Mouse (Mus musculus): Measurements from ENCODE around the gene Mmp25. TPM values are rescaled to one million over a fixed set of nuclear protein-coding genes. Genes with fewer than 3 reads are reported as not detected.

Mmp25 gene
- polyA plus RNA-seq, 1 experiment from 2014 or later, result 0.17 TPM

- 4% methylated on average over 27 of the region's 27 CpGs for WGBS
- Histone ChIP-seq H3K9ac (replicated peaks; ENCODE audit: low read length) (no peak within 1 kb of the TSS), H3K4me3 (ENCODE audit: low read depth, low read length) (peak within 1 kb of the TSS; percentile 14; the same call in 1 of the 2 replicates), H3K4me2 (ENCODE audit: low read depth, low read length) (peak within 1 kb of the TSS; percentile 21), H3K36me3 (replicated peaks; ENCODE audit: control insufficient read depth, insufficient read depth, low read depth, low read length) (no peaks in the 10 kb centered on the region), H3K27ac (replicated peaks; ENCODE audit: low read depth, low read length) (no peak within 1 kb of the TSS), H3K27me3 (ENCODE audit: control insufficient read depth, insufficient read depth, low read length) (peaks cover 20% of the 10 kb centered on the region), H3K4me1 (ENCODE audit: control insufficient read depth, insufficient read depth, low read length) (no peaks in the 10 kb centered on the region), H3K9me3 (replicated peaks; ENCODE audit: control insufficient read depth, low read length) (no peaks in the 10 kb centered on the region)
- DNase-seq (ENCODE audit: low spot score), result peak; percentile 27
- no peak; the same call in 1 of the 2 replicates for ATAC-seq (replicated peaks; ENCODE audit: insufficient number of reproducible peaks, low FRiP score, low TSS enrichment, low read depth)
Measured at GRCm38 (mm10) chr17:23660117-23660875, 15.2 kb upstream of the Mmp25 start, which contains the start of gene Bicdl2. Bicdl2 (plus strand) TSS chr17:23660506.

DNA sequence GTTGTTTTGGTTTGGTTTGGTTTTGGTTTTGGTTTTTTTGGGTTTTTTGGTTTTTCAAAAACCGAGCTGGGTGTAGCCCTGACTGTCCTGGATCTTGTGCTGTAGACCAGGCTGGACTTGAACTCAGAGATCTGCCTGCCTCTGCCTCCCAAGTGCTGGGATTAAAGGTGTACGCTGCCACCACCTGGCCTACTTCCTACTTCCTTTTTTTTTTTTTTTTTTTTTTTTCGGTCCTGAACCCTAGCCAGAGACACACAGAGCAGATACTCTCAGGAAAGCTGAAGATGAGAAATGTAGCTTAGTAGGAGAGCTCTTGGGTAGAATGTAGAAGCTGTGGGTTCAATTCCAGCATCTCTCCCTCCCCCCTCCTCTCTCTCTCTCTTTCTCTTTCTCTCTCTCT lies 13.4 kb upstream of the Mmp25 start:
- no peak overlapping the region for H3K27ac ChIP-seq (replicated peaks; ENCODE audit: low read depth, low read length)
- no peaks in the 10 kb centered on the region for H3K9me3 ChIP-seq (replicated peaks; ENCODE audit: control insufficient read depth, low read length)
- DNase-seq (ENCODE audit: low spot score), result no peak
- no peak overlapping the region for H3K4me3 ChIP-seq (ENCODE audit: low read depth, low read length)
- peaks cover 20% of the 10 kb centered on the region for H3K27me3 ChIP-seq (ENCODE audit: control insufficient read depth, insufficient read depth, low read length)
- 78% methylated on average over 3 of the region's 3 CpGs for WGBS
- no peak overlapping the region for H3K9ac ChIP-seq (replicated peaks; ENCODE audit: low read length)
- no peaks in the 10 kb centered on the region for H3K36me3 ChIP-seq (replicated peaks; ENCODE audit: control insufficient read depth, insufficient read depth, low read depth, low read length)
- no peaks in the 10 kb centered on the region for H3K4me1 ChIP-seq (ENCODE audit: control insufficient read depth, insufficient read depth, low read length)
- ATAC-seq (replicated peaks; ENCODE audit: insufficient number of reproducible peaks, low FRiP score, low TSS enrichment, low read depth), result no peak
- H3K4me2 ChIP-seq (ENCODE audit: low read depth, low read length), result no peak overlapping the region

- H3K27ac ChIP-seq (replicated peaks; ENCODE audit: low read depth, low read length), result no peak overlapping the region
- DNase-seq (ENCODE audit: low spot score) (no peak), ATAC-seq (replicated peaks; ENCODE audit: insufficient number of reproducible peaks, low FRiP score, low TSS enrichment, low read depth) (no peak)
- WGBS, result 61% methylated on average over 2 of the region's 2 CpGs
- no peak overlapping the region for H3K4me2 ChIP-seq (ENCODE audit: low read depth, low read length)
- H3K9me3 ChIP-seq (replicated peaks; ENCODE audit: control insufficient read depth, low read length), result no peaks in the 10 kb centered on the region
- no peak overlapping the region for H3K4me3 ChIP-seq (ENCODE audit: low read depth, low read length)
- no peaks in the 10 kb centered on the region for H3K36me3 ChIP-seq (replicated peaks; ENCODE audit: control insufficient read depth, insufficient read depth, low read depth, low read length)
- H3K9ac ChIP-seq (replicated peaks; ENCODE audit: low read length), result no peak overlapping the region
- no peaks in the 10 kb centered on the region for H3K4me1 ChIP-seq (ENCODE audit: control insufficient read depth, insufficient read depth, low read length)
- no peaks in the 10 kb centered on the region; the same call in 1 of the 2 replicates for H3K27me3 ChIP-seq (ENCODE audit: control insufficient read depth, insufficient read depth, low read length)
Measured at GRCm38 (mm10) chr17:23654410-23654809, 9.3 kb upstream of the Mmp25 start.

DNA sequence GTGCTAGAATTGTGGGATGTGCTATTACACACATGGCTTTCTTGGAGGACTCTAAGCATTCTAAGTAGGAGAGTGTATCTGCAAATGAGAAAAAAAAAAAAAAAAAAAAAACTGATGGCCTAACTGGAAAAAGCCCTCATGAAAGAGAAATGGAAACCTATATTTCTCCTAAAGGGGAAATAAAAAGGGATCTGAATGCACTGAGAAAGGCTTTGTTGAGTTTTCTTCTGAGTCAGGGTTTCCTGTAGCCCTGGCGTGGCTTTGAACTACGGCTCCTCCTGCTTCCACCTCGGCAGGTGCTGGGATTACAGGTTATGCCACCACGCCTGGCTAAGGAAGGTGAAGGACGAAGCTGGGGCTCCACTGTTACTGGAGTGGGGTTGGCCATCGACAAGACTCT lies 8.9 kb upstream of the Mmp25 start:
- H3K4me1 ChIP-seq (ENCODE audit: control insufficient read depth, insufficient read depth, low read length), result no peaks in the 10 kb centered on the region
- no peaks in the 10 kb centered on the region for H3K36me3 ChIP-seq (replicated peaks; ENCODE audit: control insufficient read depth, insufficient read depth, low read depth, low read length)
- H3K9ac ChIP-seq (replicated peaks; ENCODE audit: low read length), result no peak overlapping the region
- H3K27me3 ChIP-seq (ENCODE audit: control insufficient read depth, insufficient read depth, low read length), result no peaks in the 10 kb centered on the region; the same call in 1 of the 2 replicates
- ATAC-seq (replicated peaks; ENCODE audit: insufficient number of reproducible peaks, low FRiP score, low TSS enrichment, low read depth) (no peak), DNase-seq (ENCODE audit: low spot score) (no peak)
- no peaks in the 10 kb centered on the region for H3K9me3 ChIP-seq (replicated peaks; ENCODE audit: control insufficient read depth, low read length)
- H3K4me2 ChIP-seq (ENCODE audit: low read depth, low read length), result no peak overlapping the region
- H3K27ac ChIP-seq (replicated peaks; ENCODE audit: low read depth, low read length), result no peak overlapping the region
- 61% methylated on average over 6 of the region's 6 CpGs for WGBS
- no peak overlapping the region for H3K4me3 ChIP-seq (ENCODE audit: low read depth, low read length)

- H3K9ac ChIP-seq (replicated peaks; ENCODE audit: low read length), result no peak overlapping the region
- no peaks in the 10 kb centered on the region for H3K9me3 ChIP-seq (replicated peaks; ENCODE audit: control insufficient read depth, low read length)
- no peak for ATAC-seq (replicated peaks; ENCODE audit: insufficient number of reproducible peaks, low FRiP score, low TSS enrichment, low read depth)
- H3K4me3 ChIP-seq (ENCODE audit: low read depth, low read length), result no peak overlapping the region
- WGBS, result 71% methylated on average over 1 of the region's 2 CpGs
- H3K4me2 ChIP-seq (ENCODE audit: low read depth, low read length), result no peak overlapping the region
- no peak for DNase-seq (ENCODE audit: low spot score)
- H3K27me3 ChIP-seq (ENCODE audit: control insufficient read depth, insufficient read depth, low read length), result no peaks in the 10 kb centered on the region; the same call in 1 of the 2 replicates
- H3K27ac ChIP-seq (replicated peaks; ENCODE audit: low read depth, low read length), result no peak overlapping the region
- H3K4me1 ChIP-seq (ENCODE audit: control insufficient read depth, insufficient read depth, low read length), result no peaks in the 10 kb centered on the region
- H3K36me3 ChIP-seq (replicated peaks; ENCODE audit: control insufficient read depth, insufficient read depth, low read depth, low read length), result no peaks in the 10 kb centered on the region
Measured at GRCm38 (mm10) chr17:23653324-23653723, 8.2 kb upstream of the Mmp25 start.

- Histone ChIP-seq H3K4me2 (ENCODE audit: low read depth, low read length) (no peak overlapping the region), H3K36me3 (replicated peaks; ENCODE audit: control insufficient read depth, insufficient read depth, low read depth, low read length) (no peaks in the 10 kb centered on the region), H3K27me3 (ENCODE audit: control insufficient read depth, insufficient read depth, low read length) (no peaks in the 10 kb centered on the region), H3K9ac (replicated peaks; ENCODE audit: low read length) (no peak overlapping the region), H3K4me3 (ENCODE audit: low read depth, low read length) (no peak overlapping the region), H3K27ac (replicated peaks; ENCODE audit: low read depth, low read length) (no peak overlapping the region), H3K4me1 (ENCODE audit: control insufficient read depth, insufficient read depth, low read length) (no peaks in the 10 kb centered on the region), H3K9me3 (replicated peaks; ENCODE audit: control insufficient read depth, low read length) (no peaks in the 10 kb centered on the region)
- ATAC-seq (replicated peaks; ENCODE audit: insufficient number of reproducible peaks, low FRiP score, low TSS enrichment, low read depth), result no peak
- DNase-seq (ENCODE audit: low spot score), result no peak
- WGBS, result 85% methylated on average over 6 of the region's 6 CpGs
Measured at GRCm38 (mm10) chr17:23651363-23651762, 6.3 kb upstream of the Mmp25 start.

- Histone ChIP-seq H3K27ac (replicated peaks; ENCODE audit: low read depth, low read length) (no peak overlapping the region), H3K36me3 (replicated peaks; ENCODE audit: control insufficient read depth, insufficient read depth, low read depth, low read length) (no peaks in the 10 kb centered on the region), H3K4me3 (ENCODE audit: low read depth, low read length) (no peak overlapping the region), H3K27me3 (ENCODE audit: control insufficient read depth, insufficient read depth, low read length) (peaks cover 16% of the 10 kb centered on the region), H3K9ac (replicated peaks; ENCODE audit: low read length) (no peak overlapping the region), H3K4me1 (ENCODE audit: control insufficient read depth, insufficient read depth, low read length) (no peaks in the 10 kb centered on the region; the same call in 1 of the 2 replicates), H3K4me2 (ENCODE audit: low read depth, low read length) (no peak overlapping the region), H3K9me3 (replicated peaks; ENCODE audit: control insufficient read depth, low read length) (no peaks in the 10 kb centered on the region)
- ATAC-seq (replicated peaks; ENCODE audit: insufficient number of reproducible peaks, low FRiP score, low TSS enrichment, low read depth) (no peak), DNase-seq (ENCODE audit: low spot score) (no peak)
- WGBS, result 31% methylated on average over 10 of the region's 10 CpGs
Measured at GRCm38 (mm10) chr17:23645894-23646293, 817 bp upstream of the Mmp25 start.

- ATAC-seq (replicated peaks; ENCODE audit: insufficient number of reproducible peaks, low FRiP score, low TSS enrichment, low read depth), result no peak
Measured at GRCm38 (mm10) chr17:23631241-23631640, 13.8 kb downstream of the Mmp25 start.

More at GRCm38 (mm10) chr17:23631241-23631640, 13.8 kb downstream of the Mmp25 start:
- no peak overlapping the region for H3K4me2 ChIP-seq (ENCODE audit: low read depth, low read length)
- H3K27ac ChIP-seq (replicated peaks; ENCODE audit: low read depth, low read length), result no peak overlapping the region
- H3K9me3 ChIP-seq (replicated peaks; ENCODE audit: control insufficient read depth, low read length), result no peaks in the 10 kb centered on the region
- DNase-seq (ENCODE audit: low spot score), result no peak
- no peaks in the 10 kb centered on the region for H3K27me3 ChIP-seq (ENCODE audit: control insufficient read depth, insufficient read depth, low read length)
- H3K9ac ChIP-seq (replicated peaks; ENCODE audit: low read length), result no peak overlapping the region
- WGBS, result 83% methylated on average over 8 of the region's 8 CpGs
- no peaks in the 10 kb centered on the region for H3K4me1 ChIP-seq (ENCODE audit: control insufficient read depth, insufficient read depth, low read length)
- no peak overlapping the region for H3K4me3 ChIP-seq (ENCODE audit: low read depth, low read length)
- no peaks in the 10 kb centered on the region for H3K36me3 ChIP-seq (replicated peaks; ENCODE audit: control insufficient read depth, insufficient read depth, low read depth, low read length)

Data from embryonic facial prominence, embryonic 11.5 days (tissue).